Mouse (Mus musculus) induced T-regulatory cell, adult 2 months (primary cell): ENCODE results near the gene B4galnt2.
"Not testable (repeated sequence)": the region's sequence is repeated elsewhere in the genome, so short reads cannot be mapped to it uniquely, and the experiment has no call there.

ENCODE experiments used
- DNase-seq: peaks from one replicate; pipeline ENCODE4 v3.0.0-alpha.2; 2012; ENCODE audit warnings: low read depth

The B4galnt2 gene

GRCm38 (mm10) chr11:95914571-95914991, at the start of gene B4galnt2:
TSS of gene B4galnt2 (minus strand) at chr11:95914891.
- DNase-seq: no peak

- no peak for DNase-seq
These were observed 48.6 kb upstream of the B4galnt2 start for GRCm38 (mm10) chr11:95963304-95963703.

- DNase-seq: peak; percentile 22
These were observed 44.5 kb upstream of the B4galnt2 start for GRCm38 (mm10) chr11:95959152-95959551.

GRCm38 (mm10) chr11:95958251-95958650, 43.6 kb upstream of the B4galnt2 start:
- DNase-seq: no peak

- no peak for DNase-seq
These were observed 42.7 kb upstream of the B4galnt2 start for GRCm38 (mm10) chr11:95957407-95957806.

GRCm38 (mm10) chr11:95953313-95953712, 38.6 kb upstream of the B4galnt2 start:
- no peak for DNase-seq

- DNase-seq: no peak
These were observed 31.3 kb upstream of the B4galnt2 start for GRCm38 (mm10) chr11:95945838-95946472.

GRCm38 (mm10) chr11:95939828-95940507, 25.3 kb upstream of the B4galnt2 start:
- DNase-seq: no peak

- DNase-seq: no peak
These were observed 21.7 kb upstream of the B4galnt2 start for GRCm38 (mm10) chr11:95936409-95936808.

- not testable (repeated sequence) for DNase-seq
These were observed 17.5 kb upstream of the B4galnt2 start for GRCm38 (mm10) chr11:95932168-95932567.

GRCm38 (mm10) chr11:95926398-95926797, 11.7 kb upstream of the B4galnt2 start:
- no peak for DNase-seq

- no peak for DNase-seq
These were observed 11.3 kb upstream of the B4galnt2 start for GRCm38 (mm10) chr11:95925976-95926375.

- DNase-seq: no peak
These were observed 9.5 kb upstream of the B4galnt2 start for GRCm38 (mm10) chr11:95924215-95924614.

- not testable (repeated sequence) for DNase-seq
These were observed 8.8 kb upstream of the B4galnt2 start for GRCm38 (mm10) chr11:95923477-95923876.

GRCm38 (mm10) chr11:95921991-95922621, 7.4 kb upstream of the B4galnt2 start:
- DNase-seq: no peak

GRCm38 (mm10) chr11:95916426-95916825, 1.7 kb upstream of the B4galnt2 start:
- DNase-seq: no peak

GRCm38 (mm10) chr11:95915006-95915710, 467 bp upstream of the B4galnt2 start:
- DNase-seq: peak; percentile 18

GRCm38 (mm10) chr11:95913959-95914566, 628 bp downstream of the B4galnt2 start:
- DNase-seq: no peak

- DNase-seq: no peak
These were observed 3.1 kb downstream of the B4galnt2 start for GRCm38 (mm10) chr11:95911579-95911978.

GRCm38 (mm10) chr11:95907805-95908524, 6.7 kb downstream of the B4galnt2 start:
- no peak for DNase-seq

GRCm38 (mm10) chr11:95904290-95904689, 10.4 kb downstream of the B4galnt2 start:
- no peak for DNase-seq
